Mouse (Mus musculus) megakaryocyte, embryonic 14.5 days (primary cell): Measurements from ENCODE around the gene Rmi2.

ENCODE experiments used
- FLI1 ChIP-seq: IDR thresholded peaks from 2 replicates; pipeline ENCODE4 v1.6.1; 2012; ENCODE audit warnings: low read length, inconsistent platforms, mixed read lengths
- GATA1 ChIP-seq: IDR thresholded peaks from 3 replicates; pipeline ENCODE4 v1.6.1; 2012; ENCODE audit warnings: mixed read lengths, low read length, inconsistent platforms, borderline replicate concordance

- TF ChIP-seq GATA1 (no peak), FLI1 (no peak)
Observed at GRCm38 (mm10) chr16:10828461-10828805, 6.4 kb upstream of the Rmi2 start.
